Mouse (Mus musculus): ENCODE measurements around the gene Gm21776. TPM values are rescaled to one million over a fixed set of nuclear protein-coding genes. Genes with fewer than 3 reads are reported as not detected.
"Not testable (repeated sequence)": the region's sequence is repeated elsewhere in the genome, so short reads cannot be mapped to it uniquely, and the experiment has no call there.

The Gm21776 gene
- not detected in 2 replicates for polyA plus RNA-seq (2015; fragmentation: Nextera tagmentation; extraction: Ambion mirVana)

GRCm38 (mm10) chrY:76378362-76378761 lies at the start of gene Gm21776:
Gene Gm21776, plus strand, starts transcription at chrY:76378662.
- H3K4me3 ChIP-seq (ENCODE audit: low read depth, low read length); DNase-seq (ENCODE audit: low spot score); H3K36me3 ChIP-seq (ENCODE audit: insufficient read depth, low read length); H3K9me3 ChIP-seq (ENCODE audit: low read length); H3K9ac ChIP-seq (replicated peaks; ENCODE audit: low read depth); ATAC-seq; H3K27ac ChIP-seq (ENCODE audit: low read length); H3K4me1 ChIP-seq (ENCODE audit: insufficient read depth, low read depth, low read length); H3K27me3 ChIP-seq (replicated peaks; ENCODE audit: insufficient read depth, low read length); H3K4me2 ChIP-seq (replicated peaks; ENCODE audit: low read depth, low read length): not testable (repeated sequence)
- no CpG with 5 or more reads among the region's 3 CpGs for WGBS
